Mouse (Mus musculus) cerebellum, postnatal 25 days (tissue): ENCODE measurements around the gene Vmn1r202.
"Not testable (repeated sequence)": the region's sequence is repeated elsewhere in the genome, so short reads cannot be mapped to it uniquely, and the experiment has no call there.

ENCODE experiments used
- DNase-seq, 2 experiments: peaks; one replicate each; pipeline ENCODE4 v3.0.0; 2021; ENCODE audit warnings: mixed read lengths in 2 of 2

Vmn1r202 gene

GRCm38 (mm10) chr13:22505281-22505680, at the start of gene Vmn1r202:
Gene Vmn1r202, minus strand, starts transcription at chr13:22505381.
- no peak for DNase-seq

GRCm38 (mm10) chr13:22552898-22553297, 47.7 kb upstream of the Vmn1r202 start, which contains the start of gene Vmn1r204:
Gene Vmn1r204, plus strand, starts transcription at chr13:22553198.
- DNase-seq, result not testable (repeated sequence)

- DNase-seq, result no peak
Observed at GRCm38 (mm10) chr13:22517814-22518213, 12.6 kb upstream of the Vmn1r202 start, which contains the start of gene Vmn1r203. Gene Vmn1r203, plus strand, starts transcription at chr13:22518114.

- no peak for DNase-seq
Observed at GRCm38 (mm10) chr13:22502431-22502830, 2.8 kb downstream of the Vmn1r202 start.

GRCm38 (mm10) chr13:22471623-22472022, 33.6 kb downstream of the Vmn1r202 start, which contains the start of gene Vmn1r201:
Gene Vmn1r201, plus strand, starts transcription at chr13:22471923.
- no peak for DNase-seq

GRCm38 (mm10) chr13:22455145-22455544, 50.0 kb downstream of the Vmn1r202 start:
- no peak for DNase-seq
